Mouse (Mus musculus) liver, embryonic 15.5 days (tissue): ENCODE measurements around the gene Npm1. TPM values are rescaled to one million over a fixed set of nuclear protein-coding genes. Genes with fewer than 3 reads are reported as not detected.

Source experiments
- ATAC-seq: fragments of 200-750 bp; cut with Nextera tagmentation; 2 replicates; pipeline ENCODE4 v1.8.0; 2017; ENCODE audit warnings: moderate number of reproducible peaks, mild to moderate bottlenecking, moderate library complexity; ENCODE audit not compliant: insufficient read depth
- H3K27ac ChIP-seq: fragments of 300-500 bp; sonication (generic); replicated peaks from 2 replicates; pipeline ENCODE4 v1.5.1; 2015; ENCODE audit warnings: mild to moderate bottlenecking, inconsistent platforms
- H3K27me3 ChIP-seq: fragments of 300-500 bp; sonication (generic); 2 replicates; pipeline ENCODE4 v1.6.1; 2015; ENCODE audit warnings: mild to moderate bottlenecking, inconsistent platforms
- H3K36me3 ChIP-seq: fragments of 300-500 bp; sonication (generic); replicated peaks from 2 replicates; pipeline ENCODE4 v1.6.1; 2015; ENCODE audit warnings: moderate library complexity, mild to moderate bottlenecking, inconsistent platforms
- H3K4me1 ChIP-seq: fragments of 300-500 bp; sonication (generic); replicated peaks from 2 replicates; pipeline ENCODE4 v1.6.1; 2015; ENCODE audit warnings: inconsistent platforms
- H3K4me2 ChIP-seq: fragments of 300-500 bp; sonication (generic); 2 replicates; pipeline ENCODE4 v1.6.1; 2015; ENCODE audit warnings: moderate library complexity, mild to moderate bottlenecking, inconsistent platforms
- H3K4me3 ChIP-seq: fragments of 300-500 bp; sonication (generic); replicated peaks from 2 replicates; pipeline ENCODE4 v1.5.1; 2015; ENCODE audit warnings: mild to moderate bottlenecking, inconsistent platforms
- H3K9ac ChIP-seq: fragments of 300-500 bp; sonication (generic); 2 replicates; pipeline ENCODE4 v1.6.1; 2015; ENCODE audit warnings: moderate library complexity, mild to moderate bottlenecking, inconsistent platforms
- H3K9me3 ChIP-seq: fragments of 300-500 bp; sonication (generic); replicated peaks from 2 replicates; pipeline ENCODE4 v1.6.1; 2016; ENCODE audit warnings: inconsistent platforms
- WGBS: fragments of 180-500 bp; shearing (Covaris S2); methylation state at CpG from one replicate; pipeline ENCODE4 v1.1.7; 2015; ENCODE audit warnings: mixed read lengths; ENCODE audit not compliant: insufficient replicate concordance; 5-methylcytosine and 5-hydroxymethylcytosine counted together
- polyA plus RNA-seq: library from polyadenylated mRNA; unstranded; fragments of >200 nt; fragmentation: Nextera tagmentation; extraction: Ambion mirVana; gene quantifications from 2 replicates; pipeline ENCODE4 v1.2.1, GENCODE M21; 2015

The Npm1 gene
- 345 and 399 TPM in 2 replicates for polyA plus RNA-seq

- peaks cover 28% of the 10 kb centered on the region for H3K4me1 ChIP-seq
- 3% methylated on average over 49 of the region's 49 CpGs for WGBS
- H3K4me2 ChIP-seq: peak within 1 kb of the TSS; percentile 97
- H3K36me3 ChIP-seq: peaks cover 31% of the 10 kb centered on the region
- no peaks in the 10 kb centered on the region for H3K9me3 ChIP-seq
- peak within 1 kb of the TSS; percentile 87 for H3K9ac ChIP-seq
- peak within 1 kb of the TSS; percentile 93 for H3K4me3 ChIP-seq
- H3K27me3 ChIP-seq: peaks cover 9% of the 10 kb centered on the region; the same call in 1 of the 2 replicates
- H3K27ac ChIP-seq: peak within 1 kb of the TSS; percentile 89
- peak; percentile 95 for ATAC-seq
Observed at GRCm38 (mm10) chr11:33162998-33163506, at the start of gene Npm1. Npm1 (minus strand) TSS chr11:33163206.

- Histone ChIP-seq H3K9ac (no peak overlapping the region), H3K4me3 (no peak overlapping the region)
Observed at GRCm38 (mm10) chr11:33207411-33207810, 44.4 kb upstream of the Npm1 start.

GRCm38 (mm10) chr11:33204966-33205365 is 42.0 kb upstream of the Npm1 start:
- Histone ChIP-seq H3K27ac (no peak overlapping the region), H3K9me3 (no peaks in the 10 kb centered on the region), H3K4me1 (peaks cover 24% of the 10 kb centered on the region), H3K4me2 (no peak overlapping the region), H3K4me3 (no peak overlapping the region), H3K36me3 (no peaks in the 10 kb centered on the region), H3K9ac (no peak overlapping the region), H3K27me3 (peaks cover 86% of the 10 kb centered on the region)
- WGBS: 9% methylated on average over 3 of the region's 3 CpGs
- no peak for ATAC-seq

More at GRCm38 (mm10) chr11:33207411-33207810, 44.4 kb upstream of the Npm1 start:
- ATAC-seq: no peak
- Histone ChIP-seq H3K9me3 (no peaks in the 10 kb centered on the region), H3K27me3 (peaks cover 62% of the 10 kb centered on the region), H3K4me2 (no peak overlapping the region), H3K4me1 (peaks cover 10% of the 10 kb centered on the region), H3K36me3 (no peaks in the 10 kb centered on the region), H3K27ac (no peak overlapping the region)
- WGBS: 37% methylated on average over 2 of the region's 2 CpGs

GRCm38 (mm10) chr11:33204329-33204705 is 41.3 kb upstream of the Npm1 start:
- Histone ChIP-seq H3K9me3 (no peaks in the 10 kb centered on the region), H3K36me3 (no peaks in the 10 kb centered on the region), H3K27me3 (peaks cover 93% of the 10 kb centered on the region), H3K4me2 (no peak overlapping the region), H3K9ac (no peak overlapping the region), H3K4me1 (peaks cover 24% of the 10 kb centered on the region), H3K4me3 (no peak overlapping the region), H3K27ac (no peak overlapping the region)
- ATAC-seq: no peak
- WGBS: under 1% methylated on average over 18 of the region's 18 CpGs

GRCm38 (mm10) chr11:33203383-33204328 is 40.6 kb upstream of the Npm1 start, which contains the start of gene Tlx3:
Tlx3 (minus strand) TSS chr11:33203589.
- Histone ChIP-seq H3K4me1 (peaks cover 24% of the 10 kb centered on the region), H3K9ac (no peak within 1 kb of the TSS), H3K27me3 (peaks cover 98% of the 10 kb centered on the region), H3K36me3 (no peaks in the 10 kb centered on the region), H3K4me3 (peak within 1 kb of the TSS; percentile 9; the same call in 1 of the 2 replicates), H3K9me3 (no peaks in the 10 kb centered on the region), H3K27ac (no peak within 1 kb of the TSS), H3K4me2 (peak within 1 kb of the TSS; percentile 20)
- WGBS: under 1% methylated on average over 81 of the region's 81 CpGs
- no peak for ATAC-seq

- Histone ChIP-seq H3K36me3 (no peaks in the 10 kb centered on the region), H3K9ac (no peak overlapping the region), H3K4me1 (peaks cover 24% of the 10 kb centered on the region), H3K27ac (no peak overlapping the region), H3K9me3 (no peaks in the 10 kb centered on the region), H3K27me3 (peaks cover 100% of the 10 kb centered on the region), H3K4me2 (peak overlapping the region; percentile 20), H3K4me3 (peak overlapping the region; percentile 9; the same call in 1 of the 2 replicates)
- no peak for ATAC-seq
- WGBS: 2% methylated on average over 46 of the region's 47 CpGs
Observed at GRCm38 (mm10) chr11:33202972-33203371, 40.0 kb upstream of the Npm1 start.

GRCm38 (mm10) chr11:33202296-33202695 is 39.3 kb upstream of the Npm1 start:
- no peak for ATAC-seq
- Histone ChIP-seq H3K36me3 (no peaks in the 10 kb centered on the region), H3K4me1 (peaks cover 24% of the 10 kb centered on the region), H3K9ac (no peak overlapping the region), H3K27me3 (peaks cover 100% of the 10 kb centered on the region), H3K9me3 (no peaks in the 10 kb centered on the region), H3K27ac (no peak overlapping the region), H3K4me3 (no peak overlapping the region), H3K4me2 (no peak overlapping the region)
- 1% methylated on average over 37 of the region's 37 CpGs for WGBS

- WGBS: 4% methylated on average over 19 of the region's 19 CpGs
Observed at GRCm38 (mm10) chr11:33201626-33202010, 38.6 kb upstream of the Npm1 start.

GRCm38 (mm10) chr11:33200764-33201625 is 38.0 kb upstream of the Npm1 start:
- H3K9ac ChIP-seq: no peak overlapping the region
- H3K27ac ChIP-seq: no peak overlapping the region
- no peak for ATAC-seq
- peaks cover 24% of the 10 kb centered on the region for H3K4me1 ChIP-seq
- H3K36me3 ChIP-seq: no peaks in the 10 kb centered on the region
- peaks cover 100% of the 10 kb centered on the region for H3K27me3 ChIP-seq
- H3K4me3 ChIP-seq: peak overlapping the region; percentile 15; the same call in 1 of the 2 replicates
- H3K9me3 ChIP-seq: no peaks in the 10 kb centered on the region
- 1% methylated on average over 76 of the region's 76 CpGs for WGBS
- H3K4me2 ChIP-seq: peak overlapping the region; percentile 40

More at GRCm38 (mm10) chr11:33201626-33202010, 38.6 kb upstream of the Npm1 start:
- no peak overlapping the region for H3K27ac ChIP-seq
- peaks cover 100% of the 10 kb centered on the region for H3K27me3 ChIP-seq
- ATAC-seq: no peak
- H3K36me3 ChIP-seq: no peaks in the 10 kb centered on the region
- H3K4me2 ChIP-seq: peak overlapping the region; percentile 40; the same call in 1 of the 2 replicates
- H3K9ac ChIP-seq: no peak overlapping the region
- no peak overlapping the region for H3K4me3 ChIP-seq
- H3K4me1 ChIP-seq: peaks cover 24% of the 10 kb centered on the region
- H3K9me3 ChIP-seq: no peaks in the 10 kb centered on the region

GRCm38 (mm10) chr11:33199906-33200763 is 37.1 kb upstream of the Npm1 start:
- Histone ChIP-seq H3K36me3 (no peaks in the 10 kb centered on the region), H3K4me3 (peak overlapping the region; percentile 15; the same call in 1 of the 2 replicates), H3K27me3 (peaks cover 100% of the 10 kb centered on the region), H3K9ac (no peak overlapping the region), H3K9me3 (no peaks in the 10 kb centered on the region), H3K4me2 (peak overlapping the region; percentile 40), H3K4me1 (peaks cover 24% of the 10 kb centered on the region), H3K27ac (no peak overlapping the region)
- WGBS: under 1% methylated on average over 45 of the region's 45 CpGs
- ATAC-seq: no peak
